Mouse (Mus musculus) hindbrain, embryonic 15.5 days (tissue): Measurements from ENCODE around the gene Etfdh. TPM values are rescaled to one million over a fixed set of nuclear protein-coding genes. Genes with fewer than 3 reads are reported as not detected.
"Not testable (repeated sequence)": the region's sequence is repeated elsewhere in the genome, so short reads cannot be mapped to it uniquely, and the experiment has no call there.

ENCODE experiments used
- ATAC-seq: fragments of 200-750 bp; cut with Nextera tagmentation; 2 replicates; pipeline ENCODE4 v1.8.0; 2017; ENCODE audit warnings: low read depth, moderate number of reproducible peaks, moderate TSS enrichment; ENCODE audit not compliant: low FRiP score
- H3K27ac ChIP-seq: fragments of 300-500 bp; sonication (generic); replicated peaks from 2 replicates; pipeline ENCODE4 v1.5.1; 2015; ENCODE audit warnings: mild to moderate bottlenecking, inconsistent platforms
- H3K27me3 ChIP-seq: fragments of 300-500 bp; sonication (generic); 2 replicates; pipeline ENCODE4 v1.6.1; 2015; ENCODE audit warnings: control low read depth, inconsistent platforms
- H3K36me3 ChIP-seq: fragments of 300-500 bp; sonication (generic); 2 replicates; pipeline ENCODE4 v1.6.1; 2015; ENCODE audit warnings: control low read depth, inconsistent platforms
- H3K4me1 ChIP-seq: fragments of 300-500 bp; sonication (generic); replicated peaks from 2 replicates; pipeline ENCODE4 v1.6.1; 2015; ENCODE audit warnings: control low read depth, inconsistent platforms
- H3K4me2 ChIP-seq: fragments of 300-500 bp; sonication (generic); 2 replicates; pipeline ENCODE4 v1.6.1; 2015; ENCODE audit warnings: moderate library complexity, mild to moderate bottlenecking, inconsistent platforms
- H3K4me3 ChIP-seq: fragments of 300-500 bp; sonication (generic); 2 replicates; pipeline ENCODE4 v1.5.1; 2015; ENCODE audit warnings: mild to moderate bottlenecking, inconsistent platforms
- H3K9ac ChIP-seq: fragments of 300-500 bp; sonication (generic); 2 replicates; pipeline ENCODE4 v1.6.1; 2015; ENCODE audit warnings: inconsistent platforms
- H3K9me3 ChIP-seq: fragments of 300-500 bp; sonication (generic); 2 replicates; pipeline ENCODE4 v1.6.1; 2016; ENCODE audit warnings: control low read depth, inconsistent platforms
- WGBS: fragments of 180-500 bp; shearing (Covaris S2); methylation state at CpG from one replicate; pipeline ENCODE4 v1.1.7; 2015; 5-methylcytosine and 5-hydroxymethylcytosine counted together
- polyA plus RNA-seq: library from polyadenylated mRNA; unstranded; fragments of >200 nt; fragmentation: Nextera tagmentation; extraction: Ambion mirVana; gene quantifications from 2 replicates; pipeline ENCODE4 v1.2.1, GENCODE M21; 2015

The Etfdh gene
- polyA plus RNA-seq, 1 experiment from 2014 or later: 44.9 TPM

DNA sequence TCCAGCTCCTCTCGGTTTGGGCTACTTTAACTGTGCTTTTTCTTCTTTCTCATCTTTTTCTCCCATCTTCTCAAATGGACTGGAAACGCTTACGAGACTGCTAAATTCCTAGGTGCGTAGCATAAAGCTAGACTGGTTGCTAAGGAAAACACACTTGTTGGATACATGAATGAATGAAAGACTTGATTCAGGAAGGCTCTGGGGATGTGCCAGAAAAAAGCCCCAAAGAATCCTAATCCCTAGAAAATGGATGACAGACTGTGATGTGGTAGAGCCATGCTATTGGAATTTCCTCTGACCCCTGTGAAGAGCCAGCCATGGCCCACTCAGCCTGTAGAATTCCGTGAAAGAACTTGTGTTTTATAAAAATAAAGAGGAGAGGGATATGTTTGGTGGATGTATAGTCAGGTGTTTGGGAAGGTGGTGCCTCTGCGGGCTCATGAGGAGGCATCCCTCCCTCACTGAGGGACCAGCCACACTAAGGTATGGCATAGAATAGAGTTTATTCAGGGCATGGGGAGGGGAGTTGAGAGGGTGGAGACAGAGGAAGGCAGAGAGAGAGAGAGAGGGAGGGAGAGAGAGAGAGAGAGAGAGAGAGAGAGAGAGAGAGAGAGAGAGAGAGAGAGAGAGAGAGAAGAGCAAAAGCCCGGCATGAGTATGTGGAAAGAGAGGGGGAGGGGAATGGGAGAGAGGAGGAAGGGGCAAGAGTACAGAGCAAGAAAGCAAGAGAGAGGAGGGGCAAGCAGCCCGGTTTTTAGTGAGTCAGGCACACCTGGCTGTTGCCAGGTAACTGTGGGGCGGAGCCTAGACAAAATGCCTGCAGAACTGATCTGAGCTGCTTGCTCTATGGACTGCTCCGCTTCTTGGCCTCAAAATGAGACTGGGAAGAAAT lies 53.5 kb downstream of the Etfdh start:
- Histone ChIP-seq H3K9me3 (no peaks in the 10 kb centered on the region), H3K27me3 (no peaks in the 10 kb centered on the region), H3K4me3 (no peak overlapping the region), H3K9ac (no peak overlapping the region), H3K27ac (peak overlapping the region; percentile 62), H3K4me1 (peaks cover 9% of the 10 kb centered on the region; the same call in 1 of the 2 replicates), H3K36me3 (no peaks in the 10 kb centered on the region), H3K4me2 (peak overlapping the region; percentile 19; the same call in 1 of the 2 replicates)
- peak; percentile 65 for ATAC-seq
- WGBS: 30% methylated on average over 10 of the region's 10 CpGs

DNA sequence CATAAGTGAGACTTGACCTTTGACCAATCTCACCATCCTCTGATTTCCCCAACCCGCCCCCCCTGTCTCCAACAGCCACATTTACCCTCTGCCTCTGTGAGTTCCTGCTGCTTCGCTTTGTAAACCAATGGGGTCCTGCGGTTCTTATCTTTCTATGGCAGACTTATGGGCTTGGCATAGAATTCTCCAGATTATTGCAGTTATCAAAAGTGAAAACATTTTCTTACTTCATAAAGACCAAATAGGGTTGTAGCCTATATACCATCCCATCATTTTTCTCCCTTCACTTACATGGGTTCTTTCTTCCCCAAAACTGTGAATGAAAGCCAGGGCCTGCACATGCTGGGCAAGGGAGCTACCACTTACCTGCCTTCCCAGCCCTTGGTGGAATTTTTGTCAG lies 55.0 kb downstream of the Etfdh start:
- Histone ChIP-seq H3K9me3 (no peaks in the 10 kb centered on the region), H3K9ac (no peak overlapping the region), H3K27me3 (no peaks in the 10 kb centered on the region), H3K4me3 (no peak overlapping the region), H3K4me1 (peaks cover 9% of the 10 kb centered on the region; the same call in 1 of the 2 replicates), H3K27ac (no peak overlapping the region), H3K36me3 (no peaks in the 10 kb centered on the region), H3K4me2 (no peak overlapping the region)
- ATAC-seq: no peak
- WGBS: 77% methylated on average over 3 of the region's 3 CpGs

DNA sequence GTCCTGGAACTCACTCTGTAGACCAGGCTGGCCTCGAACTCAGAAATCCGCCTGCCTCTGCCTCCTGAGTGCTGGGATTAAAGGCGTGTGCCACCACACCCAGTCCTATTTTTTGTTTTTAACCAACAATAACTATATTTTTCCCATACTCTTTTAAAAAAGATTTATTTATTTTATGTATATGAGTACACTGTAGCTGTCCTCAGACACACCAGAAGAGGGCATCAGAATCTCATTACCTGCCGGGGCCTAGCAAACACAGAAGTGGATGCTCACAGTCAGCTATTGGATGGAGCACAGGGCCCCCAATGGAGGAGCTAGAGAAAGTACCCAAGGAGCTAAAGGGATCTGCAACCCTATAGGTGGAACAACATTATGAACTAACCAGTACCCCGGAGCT lies 55.9 kb downstream of the Etfdh start:
- H3K4me1 ChIP-seq: peaks cover 13% of the 10 kb centered on the region
- not testable (repeated sequence) for H3K4me3 ChIP-seq, H3K36me3 ChIP-seq, H3K27ac ChIP-seq, H3K9me3 ChIP-seq, H3K27me3 ChIP-seq, ATAC-seq, H3K9ac ChIP-seq, H3K4me2 ChIP-seq
- 93% methylated on average over 5 of the region's 5 CpGs for WGBS

DNA sequence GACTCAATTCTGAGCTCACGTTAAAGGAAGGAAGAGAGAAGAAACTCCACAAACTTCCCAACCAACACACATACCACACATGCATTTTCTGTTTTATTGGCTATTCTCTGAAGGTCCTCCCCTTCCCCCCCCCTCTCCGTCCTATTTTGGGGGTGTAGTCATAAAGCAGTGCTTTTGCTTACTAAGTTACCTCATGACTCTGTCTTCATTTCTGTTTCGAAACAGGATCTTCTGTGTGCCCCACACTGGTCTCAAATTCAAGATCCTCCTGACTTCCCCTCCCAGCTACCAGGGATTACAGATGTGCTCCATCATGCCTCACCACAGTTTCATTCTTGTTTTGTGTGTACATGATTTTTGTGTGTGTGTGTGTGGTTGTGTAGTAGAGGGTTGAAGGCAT lies 56.9 kb downstream of the Etfdh start:
- Histone ChIP-seq H3K4me1 (peaks cover 16% of the 10 kb centered on the region), H3K4me3 (no peak overlapping the region), H3K27ac (no peak overlapping the region), H3K36me3 (no peaks in the 10 kb centered on the region), H3K4me2 (no peak overlapping the region), H3K9ac (no peak overlapping the region), H3K9me3 (no peaks in the 10 kb centered on the region), H3K27me3 (no peaks in the 10 kb centered on the region)
- ATAC-seq: no peak
- 71% methylated on average over 3 of the region's 3 CpGs for WGBS

DNA sequence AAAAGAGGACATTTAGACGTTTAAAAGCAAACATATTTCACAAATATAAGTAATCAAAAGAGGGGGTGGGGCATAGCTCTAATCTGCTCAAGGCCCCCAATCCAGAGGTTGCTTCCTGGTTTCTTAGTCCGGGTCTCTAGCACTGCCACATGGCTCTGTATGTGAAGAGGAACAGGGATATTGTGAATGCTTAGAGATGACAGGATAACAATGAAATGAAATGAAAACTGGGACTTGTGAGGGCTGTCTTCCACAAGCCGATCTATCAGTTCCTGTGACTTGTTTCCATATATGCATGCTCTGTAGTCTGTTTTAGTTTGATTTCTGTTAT lies 60.0 kb downstream of the Etfdh start:
- Histone ChIP-seq H3K27me3 (no peaks in the 10 kb centered on the region), H3K9me3 (no peaks in the 10 kb centered on the region), H3K4me3 (no peak overlapping the region), H3K4me2 (no peak overlapping the region), H3K4me1 (peaks cover 27% of the 10 kb centered on the region), H3K27ac (no peak overlapping the region), H3K36me3 (no peaks in the 10 kb centered on the region), H3K9ac (no peak overlapping the region)
- ATAC-seq: no peak
- 85% methylated on average over 3 of the region's 3 CpGs for WGBS

DNA sequence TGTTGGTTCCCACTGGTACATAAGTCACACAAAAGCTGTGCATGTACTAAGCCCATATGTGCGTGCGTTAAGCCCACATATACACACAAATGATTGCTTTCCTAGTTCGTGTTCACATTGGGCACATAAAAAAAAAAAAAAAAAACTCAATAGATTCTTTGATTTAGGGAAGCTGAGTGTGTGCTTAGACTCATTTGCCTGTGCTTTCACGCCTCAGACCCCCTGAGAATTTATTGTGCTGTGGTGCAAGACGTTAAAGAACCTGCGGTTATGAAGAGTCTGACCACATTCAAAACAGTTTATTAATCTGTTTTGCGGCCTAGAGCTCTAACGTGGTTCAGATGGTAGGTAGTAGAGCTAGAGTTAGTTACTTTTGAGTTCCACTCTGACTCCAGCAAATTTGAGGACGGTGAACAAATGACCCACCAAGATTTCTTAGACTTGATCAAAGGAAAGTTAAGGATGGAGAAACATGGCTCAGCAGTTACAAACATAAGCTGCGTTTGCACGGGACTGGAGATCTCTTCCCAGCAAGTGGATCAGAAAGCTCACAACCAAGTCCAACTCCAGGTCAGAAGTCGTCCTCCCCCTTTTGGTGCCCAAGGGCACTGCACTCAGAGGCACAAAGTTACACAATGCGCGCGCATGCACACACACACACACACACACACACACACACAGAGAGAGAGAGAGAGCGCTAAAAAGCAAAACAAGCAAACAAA lies 60.5 kb downstream of the Etfdh start:
- no peak for ATAC-seq
- no peaks in the 10 kb centered on the region for H3K36me3 ChIP-seq
- no peak overlapping the region for H3K9ac ChIP-seq
- H3K27ac ChIP-seq: peak overlapping the region; percentile 80
- H3K4me1 ChIP-seq: peaks cover 28% of the 10 kb centered on the region
- H3K9me3 ChIP-seq: no peaks in the 10 kb centered on the region
- H3K27me3 ChIP-seq: no peaks in the 10 kb centered on the region
- peak overlapping the region; percentile 80 for H3K4me2 ChIP-seq
- H3K4me3 ChIP-seq: peak overlapping the region; percentile 89
- 81% methylated on average over 16 of the region's 16 CpGs for WGBS

DNA sequence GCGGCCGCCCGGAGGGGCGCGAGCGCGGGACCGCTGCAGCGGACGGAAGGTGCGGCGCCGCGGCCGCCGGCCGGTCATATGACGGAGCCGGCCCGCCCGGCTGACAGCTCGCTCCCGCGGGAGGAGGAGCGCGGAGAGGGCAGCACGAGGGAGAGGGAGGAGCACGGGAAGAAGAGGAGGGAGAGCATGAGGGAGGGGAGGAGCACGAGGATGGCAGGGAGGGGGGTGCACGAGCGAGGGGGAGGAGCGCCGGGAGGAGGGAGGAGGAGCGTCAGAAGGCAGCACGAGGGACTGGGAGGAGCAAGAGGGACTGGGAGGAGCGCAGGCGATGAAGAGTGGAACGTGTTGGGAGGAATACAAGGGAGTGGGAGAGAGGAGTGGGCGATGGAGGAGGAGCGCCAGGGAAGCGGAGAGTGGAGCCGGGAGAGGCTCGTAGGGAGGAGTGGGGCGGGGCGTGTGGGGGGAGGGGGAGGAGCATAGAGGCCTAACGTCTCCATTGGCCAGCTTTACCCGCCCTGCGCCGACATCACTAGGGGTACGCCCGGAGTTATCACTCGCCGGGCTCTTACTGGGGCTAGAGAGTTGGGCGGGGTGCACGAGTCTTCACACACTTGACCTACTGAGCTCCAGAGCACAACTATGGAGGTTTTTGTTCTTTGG lies 61.5 kb downstream of the Etfdh start, which contains the start of gene Fnip2:
Gene Fnip2, minus strand, starts transcription at position 94 of the 660 bp plus-strand sequence.
- H3K4me3 ChIP-seq: peak within 1 kb of the TSS; percentile 89
- peak within 1 kb of the TSS; percentile 80 for H3K27ac ChIP-seq
- whole genome bisulfite sequencing: under 1% methylated on average over 49 of the region's 55 CpGs
- H3K9me3 ChIP-seq: no peaks in the 10 kb centered on the region
- no peaks in the 10 kb centered on the region for H3K27me3 ChIP-seq
- peak; percentile 96 for ATAC-seq
- peak within 1 kb of the TSS; percentile 80 for H3K4me2 ChIP-seq
- H3K4me1 ChIP-seq: peaks cover 33% of the 10 kb centered on the region
- H3K9ac ChIP-seq: peak within 1 kb of the TSS; percentile 76
- no peaks in the 10 kb centered on the region for H3K36me3 ChIP-seq

DNA sequence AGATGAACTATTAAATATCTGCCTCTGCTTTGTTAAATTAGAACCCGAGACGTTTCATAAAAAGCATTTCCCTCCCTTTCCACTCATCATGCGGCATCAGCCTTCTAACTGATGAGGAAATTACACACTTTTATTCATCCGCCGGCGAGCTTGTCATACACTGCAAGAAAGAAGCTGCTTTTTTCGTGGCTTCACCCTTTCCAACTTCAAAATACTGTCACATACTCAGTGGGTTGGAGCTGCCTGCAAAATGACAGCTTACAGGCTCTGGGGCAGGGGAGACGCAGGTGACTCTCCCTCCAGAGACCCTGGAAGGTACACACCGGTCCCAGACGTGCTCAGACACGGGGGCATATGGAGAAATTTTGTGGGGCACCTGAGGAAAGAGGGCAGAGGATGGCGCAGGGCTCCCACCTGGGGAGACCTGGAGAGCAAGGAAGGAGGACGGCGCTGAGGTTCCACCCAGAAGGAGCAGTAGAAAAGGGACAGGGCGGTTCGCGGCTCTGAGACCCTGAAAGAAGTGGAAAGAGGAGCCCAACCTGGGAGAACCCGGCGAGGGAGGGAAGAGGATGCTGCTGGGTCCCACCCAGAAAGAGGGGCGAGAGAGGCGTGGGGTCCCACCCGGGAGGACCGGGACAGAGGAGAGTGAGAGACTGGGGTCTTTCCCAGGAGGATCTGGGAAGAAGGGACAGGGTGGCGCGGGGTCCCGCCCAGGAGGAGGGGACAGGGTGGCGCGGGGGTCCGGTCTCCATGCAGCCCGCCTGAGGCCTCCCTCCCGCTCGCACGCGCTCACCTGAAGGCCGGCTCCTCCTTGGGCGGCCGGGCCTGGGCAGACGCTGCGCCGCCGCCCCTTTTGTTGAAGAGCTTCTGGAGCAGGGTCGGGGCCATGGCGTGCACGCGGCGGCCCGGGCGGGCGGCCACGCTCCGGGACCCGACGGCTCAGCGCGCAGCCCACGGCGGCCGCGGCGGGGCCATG lies 62.3 kb downstream of the Etfdh start:
- H3K4me3 ChIP-seq: peak overlapping the region; percentile 89
- H3K36me3 ChIP-seq: no peaks in the 10 kb centered on the region
- no peak for ATAC-seq
- H3K9ac ChIP-seq: peak overlapping the region; percentile 76
- 2% methylated on average over 56 of the region's 60 CpGs for WGBS
- H3K27me3 ChIP-seq: no peaks in the 10 kb centered on the region
- H3K9me3 ChIP-seq: no peaks in the 10 kb centered on the region
- H3K4me1 ChIP-seq: peaks cover 39% of the 10 kb centered on the region
- H3K27ac ChIP-seq: peak overlapping the region; percentile 80
- H3K4me2 ChIP-seq: peak overlapping the region; percentile 80

DNA sequence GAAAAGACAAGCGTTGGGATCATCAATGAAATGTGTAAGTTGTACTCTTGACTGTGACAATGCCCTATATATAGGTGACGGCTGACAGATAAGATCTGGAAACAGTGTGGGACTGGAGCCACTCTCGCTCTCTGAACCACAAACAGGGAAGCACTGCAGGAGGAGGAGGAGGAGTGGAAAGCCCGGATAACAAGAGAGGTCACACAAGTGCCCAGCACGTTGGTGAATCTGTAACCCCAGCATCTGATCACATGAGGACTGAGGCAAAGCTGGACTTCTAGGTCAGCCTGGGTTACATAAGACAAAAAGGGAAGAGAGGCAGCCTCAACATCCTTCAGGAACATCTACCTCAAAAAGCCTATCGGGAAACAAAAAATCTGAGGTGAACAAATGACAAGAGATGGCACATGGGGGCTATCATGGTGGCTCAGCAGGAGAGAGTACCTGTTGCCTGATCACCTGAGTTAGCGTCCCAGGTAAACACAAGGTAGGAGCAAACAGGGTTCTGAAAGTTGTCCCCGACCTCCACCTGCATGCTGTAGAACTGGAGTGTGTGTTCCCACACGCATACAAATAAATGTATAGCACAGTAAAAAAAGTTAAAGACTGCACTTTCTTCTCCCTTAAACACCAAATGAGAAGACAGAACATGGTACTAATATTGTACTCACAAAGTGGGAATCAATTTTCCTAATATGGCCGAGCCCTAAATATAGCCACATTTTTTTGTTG lies 64.3 kb downstream of the Etfdh start:
- WGBS: 82% methylated on average over 10 of the region's 10 CpGs
- H3K36me3 ChIP-seq: no peaks in the 10 kb centered on the region
- H3K27ac ChIP-seq: no peak overlapping the region
- ATAC-seq: no peak
- no peak overlapping the region for H3K9ac ChIP-seq
- H3K4me3 ChIP-seq: no peak overlapping the region
- H3K9me3 ChIP-seq: no peaks in the 10 kb centered on the region
- peaks cover 42% of the 10 kb centered on the region for H3K4me1 ChIP-seq
- no peaks in the 10 kb centered on the region for H3K27me3 ChIP-seq
- H3K4me2 ChIP-seq: no peak overlapping the region

DNA sequence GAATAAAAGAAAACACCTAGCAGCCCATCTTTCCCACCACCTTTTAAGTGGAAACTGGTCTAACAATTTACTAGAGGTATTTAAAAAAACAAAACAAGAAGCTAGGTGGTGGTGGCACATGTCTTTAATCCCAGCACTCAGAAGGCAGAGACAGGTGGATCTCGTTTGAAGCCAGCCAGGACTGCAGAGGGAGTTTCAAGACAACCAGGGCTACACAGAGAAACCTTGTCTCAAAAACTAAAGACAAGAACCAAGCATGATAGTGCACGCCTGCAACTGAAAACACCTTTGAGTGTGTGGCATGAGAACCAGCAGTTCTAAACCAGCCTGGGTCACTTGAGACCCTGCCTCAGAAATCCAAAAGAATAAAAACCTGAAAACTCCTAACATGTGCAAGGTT lies 65.8 kb downstream of the Etfdh start:
- no peak overlapping the region for H3K4me3 ChIP-seq
- no peak overlapping the region for H3K27ac ChIP-seq
- ATAC-seq: no peak
- H3K4me1 ChIP-seq: peaks cover 39% of the 10 kb centered on the region
- 75% methylated on average over 2 of the region's 2 CpGs for whole genome bisulfite sequencing
- no peaks in the 10 kb centered on the region for H3K36me3 ChIP-seq
- no peak overlapping the region for H3K4me2 ChIP-seq
- H3K27me3 ChIP-seq: no peaks in the 10 kb centered on the region
- no peaks in the 10 kb centered on the region for H3K9me3 ChIP-seq
- H3K9ac ChIP-seq: no peak overlapping the region
